Mouse (Mus musculus) lung, postnatal 0 days (tissue): ENCODE data around the gene Extl1. TPM values are rescaled to one million over a fixed set of nuclear protein-coding genes. Genes with fewer than 3 reads are reported as not detected.
"Not testable (repeated sequence)": the region's sequence is repeated elsewhere in the genome, so short reads cannot be mapped to it uniquely, and the experiment has no call there.

Source experiments
- ATAC-seq: fragments of 200-750 bp; cut with Nextera tagmentation; 2 replicates; pipeline ENCODE4 v1.8.0; 2017; ENCODE audit warnings: moderate library complexity
- DNase-seq: peaks from one replicate; pipeline ENCODE4 v3.0.0-alpha.2; 2016; ENCODE audit warnings: low spot score
- H3K27ac ChIP-seq: fragments of 300-500 bp; sonication (generic); 2 replicates; pipeline ENCODE4 v1.5.1; 2014; ENCODE audit warnings: antibody characterized with exemption, mild to moderate bottlenecking, low read length, mixed read lengths
- H3K27me3 ChIP-seq: fragments of 300-500 bp; sonication (generic); replicated peaks from 2 replicates; pipeline ENCODE4 v1.6.1; 2014; ENCODE audit warnings: low read length, mixed read lengths; ENCODE audit not compliant: insufficient read depth
- H3K36me3 ChIP-seq: fragments of 300-500 bp; sonication (generic); 2 replicates; pipeline ENCODE4 v1.6.1; 2014; ENCODE audit warnings: low read length, mixed read lengths; ENCODE audit not compliant: insufficient read depth
- H3K4me1 ChIP-seq: fragments of 300-500 bp; sonication (generic); 2 replicates; pipeline ENCODE4 v1.6.1; 2014; ENCODE audit warnings: antibody characterized with exemption, low read depth, low read length, mixed read lengths; ENCODE audit not compliant: insufficient read depth
- H3K4me2 ChIP-seq: fragments of 300-500 bp; sonication (generic); replicated peaks from 2 replicates; pipeline ENCODE4 v1.6.1; 2014; ENCODE audit warnings: low read depth, mild to moderate bottlenecking, low read length, moderate library complexity, mixed read lengths
- H3K4me3 ChIP-seq: fragments of 300-500 bp; sonication (generic); 2 replicates; pipeline ENCODE4 v1.5.1; 2014; ENCODE audit warnings: low read depth, low read length
- H3K9ac ChIP-seq: fragments of 300-500 bp; sonication (generic); replicated peaks from 2 replicates; pipeline ENCODE4 v1.6.1; 2014; ENCODE audit warnings: low read depth, mild to moderate bottlenecking
- H3K9me3 ChIP-seq: fragments of 300-500 bp; sonication (generic); 2 replicates; pipeline ENCODE4 v1.6.1; 2016; ENCODE audit warnings: low read length, mixed read lengths
- CTCF ChIP-seq: IDR thresholded peaks from 2 replicates; pipeline ENCODE4 v1.5.1; 2016; ENCODE audit warnings: antibody characterized with exemption, mild to moderate bottlenecking
- EP300 ChIP-seq: IDR thresholded peaks from 2 replicates; pipeline ENCODE4 v1.6.1; 2016; ENCODE audit warnings: antibody characterized with exemption, mild to moderate bottlenecking, control low read depth
- WGBS: fragments of 180-500 bp; shearing (Covaris S2); extraction: QIAGEN DNeasy Blood & Tissue Kit; methylation state at CpG from one replicate; pipeline ENCODE4 v1.1.7; 2014; 5-methylcytosine and 5-hydroxymethylcytosine counted together
- polyA plus RNA-seq: library from polyadenylated mRNA; unstranded; fragments of >200 nt; fragmentation: Nextera tagmentation; extraction: Ambion mirVana; gene quantifications from 2 replicates; pipeline ENCODE4 v1.2.1, GENCODE M21; 2015

Gene Extl1
- polyA plus RNA-seq, 1 experiment from 2014 or later = 0.82 TPM

GRCm38 (mm10) chr4:134344620-134345019 lies 39.0 kb downstream of the Extl1 start:
- Histone ChIP-seq H3K9ac (no peak overlapping the region), H3K4me1 (peaks cover 7% of the 10 kb centered on the region), H3K27me3 (peaks cover 18% of the 10 kb centered on the region), H3K27ac (no peak overlapping the region), H3K36me3 (no peaks in the 10 kb centered on the region), H3K9me3 (no peaks in the 10 kb centered on the region), H3K4me3 (no peak overlapping the region), H3K4me2 (no peak overlapping the region)
- ATAC-seq (no peak), DNase-seq (no peak)
- WGBS = 45% methylated on average over 3 of the region's 3 CpGs
- TF ChIP-seq CTCF = peak; percentile 21; the same call in 1 of the 2 replicates
- no peak for TF ChIP-seq EP300

GRCm38 (mm10) chr4:134343071-134344031 lies 40.3 kb downstream of the Extl1 start, which contains the start of gene Slc30a2:
Slc30a2 (plus strand) TSS chr4:134343181.
- peak within 1 kb of the TSS; percentile 18; the same call in 1 of the 2 replicates for H3K4me3 ChIP-seq
- no peak within 1 kb of the TSS for H3K27ac ChIP-seq
- WGBS = 3% methylated on average over 55 of the region's 61 CpGs
- no peak within 1 kb of the TSS for H3K9ac ChIP-seq
- H3K9me3 ChIP-seq = no peaks in the 10 kb centered on the region
- no peak for TF ChIP-seq EP300
- TF ChIP-seq CTCF = 0 out of 2 replicates have a peak, but pooled peaks have one; percentile 7
- H3K27me3 ChIP-seq = peaks cover 18% of the 10 kb centered on the region
- H3K4me1 ChIP-seq = peaks cover 7% of the 10 kb centered on the region
- ATAC-seq (no peak), DNase-seq (no peak)
- no peaks in the 10 kb centered on the region for H3K36me3 ChIP-seq
- peak within 1 kb of the TSS; percentile 45 for H3K4me2 ChIP-seq

DNA sequence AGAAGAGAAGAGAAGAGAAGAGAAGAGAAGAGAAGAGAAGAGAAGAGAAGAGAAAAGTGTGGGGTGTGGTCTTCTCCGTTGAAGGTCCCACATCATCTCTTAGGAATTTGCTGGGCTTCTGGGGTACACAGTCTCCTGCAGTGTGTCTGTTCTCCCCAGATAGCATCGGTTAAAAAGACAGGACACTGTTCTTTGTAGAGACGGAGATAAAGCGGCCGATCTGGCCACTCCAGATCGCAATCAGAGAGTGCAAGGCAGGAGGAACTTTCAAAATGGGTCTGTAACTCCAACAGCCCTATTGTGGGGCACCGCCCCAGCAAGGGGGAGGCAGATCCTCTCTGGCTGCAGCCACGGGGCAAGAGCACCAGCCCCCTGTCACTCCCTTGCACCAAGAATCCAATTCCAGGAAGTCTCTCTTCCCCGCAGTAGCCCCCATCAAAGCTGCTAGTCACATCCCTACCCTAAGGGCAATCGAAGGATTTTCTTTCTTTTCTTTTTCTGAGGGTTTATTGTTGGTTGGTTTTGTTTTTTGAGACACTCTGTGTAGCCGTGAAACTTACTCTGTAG lies 41.4 kb downstream of the Extl1 start:
- H3K4me2 ChIP-seq = no peak overlapping the region
- WGBS = 31% methylated on average over 11 of the region's 11 CpGs
- ATAC-seq (no peak), DNase-seq (no peak)
- TF ChIP-seq CTCF (no peak), EP300 (no peak)
- H3K36me3 ChIP-seq = no peaks in the 10 kb centered on the region
- no peak overlapping the region for H3K9ac ChIP-seq
- H3K4me3 ChIP-seq = no peak overlapping the region
- no peak overlapping the region for H3K27ac ChIP-seq
- peaks cover 7% of the 10 kb centered on the region for H3K4me1 ChIP-seq
- peaks cover 18% of the 10 kb centered on the region for H3K27me3 ChIP-seq
- no peaks in the 10 kb centered on the region for H3K9me3 ChIP-seq

DNA sequence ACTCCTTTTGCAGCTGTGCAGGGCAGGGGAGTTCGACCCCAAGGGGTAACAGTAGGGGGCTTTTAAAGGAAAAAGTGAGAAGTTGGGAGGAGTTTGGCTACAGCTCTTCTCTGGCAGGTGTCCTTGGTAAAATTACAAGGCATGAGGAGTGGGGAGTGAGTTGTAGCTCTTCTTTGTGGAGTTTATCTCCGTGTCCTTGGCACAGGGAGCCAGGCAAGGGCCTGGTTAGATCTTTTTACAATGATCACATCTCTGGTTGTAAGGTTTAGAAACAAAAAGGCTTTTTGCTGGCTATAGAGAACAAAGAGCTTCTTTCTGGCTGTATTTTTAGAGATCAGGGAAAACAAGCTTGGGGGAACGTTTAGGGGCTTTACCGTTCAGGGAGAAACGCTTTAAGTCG lies 42.4 kb downstream of the Extl1 start:
- DNase-seq, H3K27ac ChIP-seq, H3K9ac ChIP-seq, H3K4me2 ChIP-seq, H3K9me3 ChIP-seq, H3K36me3 ChIP-seq, H3K4me3 ChIP-seq, ATAC-seq, H3K4me1 ChIP-seq: not testable (repeated sequence)
- peaks cover 18% of the 10 kb centered on the region for H3K27me3 ChIP-seq
- 74% methylated on average over 6 of the region's 6 CpGs for WGBS

- no peaks in the 10 kb centered on the region for H3K4me1 ChIP-seq
- ATAC-seq (no peak), DNase-seq (no peak)
- H3K9me3 ChIP-seq = no peaks in the 10 kb centered on the region
- 65% methylated on average over 5 of the region's 5 CpGs for WGBS
- no peak overlapping the region for H3K4me2 ChIP-seq
- no peaks in the 10 kb centered on the region for H3K36me3 ChIP-seq
- H3K9ac ChIP-seq = no peak overlapping the region
- TF ChIP-seq CTCF = no peak
- TF ChIP-seq EP300 = no peak
- no peaks in the 10 kb centered on the region for H3K27me3 ChIP-seq
- H3K27ac ChIP-seq = no peak overlapping the region
- no peak overlapping the region for H3K4me3 ChIP-seq
Observed at GRCm38 (mm10) chr4:134330281-134330680, 53.4 kb downstream of the Extl1 start.

DNA sequence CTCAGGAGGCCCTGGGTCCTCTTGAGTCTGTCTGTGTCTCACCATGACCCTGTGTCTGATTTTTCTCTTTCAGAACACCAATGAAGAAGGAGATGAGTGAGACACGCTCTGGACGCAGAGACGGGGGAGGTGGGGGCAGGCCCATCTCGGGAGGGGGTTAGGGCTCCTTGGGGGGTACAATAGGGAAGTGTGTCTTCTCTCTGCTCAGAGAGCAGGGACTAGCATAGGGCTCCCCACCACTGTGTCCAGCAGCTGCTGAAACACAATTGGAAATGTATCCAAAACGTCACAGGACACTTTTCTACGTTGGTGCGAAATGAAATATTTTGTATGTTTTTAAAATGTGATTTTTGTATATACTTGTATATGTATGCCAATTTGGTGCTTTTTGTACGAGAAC lies 54.8 kb downstream of the Extl1 start:
- no peaks in the 10 kb centered on the region for H3K9me3 ChIP-seq
- H3K36me3 ChIP-seq = no peaks in the 10 kb centered on the region

More for the DNA sequence above, 54.8 kb downstream of the Extl1 start:
- H3K4me1 ChIP-seq = no peaks in the 10 kb centered on the region
- H3K4me2 ChIP-seq = no peak overlapping the region
- no peak overlapping the region for H3K4me3 ChIP-seq
- H3K27me3 ChIP-seq = no peaks in the 10 kb centered on the region
- DNase-seq = no peak
- no peak overlapping the region for H3K9ac ChIP-seq
- no peak overlapping the region for H3K27ac ChIP-seq
- no peak for ATAC-seq
- WGBS = 57% methylated on average over 8 of the region's 8 CpGs
- TF ChIP-seq CTCF = no peak
- TF ChIP-seq EP300 = no peak
